Mouse (Mus musculus) kidney, adult 11 months (tissue): ENCODE measurements at regions not wholly inside any gene's neighbourhood (a gene's known extent, or its start where the extent isn't known, plus 50 kb on each side); places are given as distances from the start of the nearest gene placed in this dataset.

ENCODE experiments used
- DNase-seq: peaks from one replicate; pipeline ENCODE4 v3.0.0; 2022

DNA sequence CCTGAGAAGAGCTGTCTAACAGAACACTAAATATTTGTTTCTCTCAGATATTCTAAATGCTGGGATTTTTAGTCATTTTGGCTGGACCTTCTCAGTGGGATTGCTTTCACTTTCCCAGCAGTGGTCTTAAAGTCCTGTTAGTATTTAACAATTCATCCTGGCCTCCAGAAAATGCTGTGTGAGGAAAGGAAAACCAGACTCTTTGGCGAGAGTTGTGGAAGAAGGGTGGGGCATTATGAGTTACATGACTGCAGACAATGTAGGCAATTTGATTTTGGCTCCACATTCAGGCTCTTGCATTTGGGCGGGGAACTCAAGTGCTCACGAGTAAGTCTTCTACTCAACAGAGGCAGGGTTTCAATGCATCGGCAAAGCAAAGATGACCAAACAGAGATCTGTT is 406.1 kb upstream of the Gm765 start:
- DNase-seq = no peak

DNA sequence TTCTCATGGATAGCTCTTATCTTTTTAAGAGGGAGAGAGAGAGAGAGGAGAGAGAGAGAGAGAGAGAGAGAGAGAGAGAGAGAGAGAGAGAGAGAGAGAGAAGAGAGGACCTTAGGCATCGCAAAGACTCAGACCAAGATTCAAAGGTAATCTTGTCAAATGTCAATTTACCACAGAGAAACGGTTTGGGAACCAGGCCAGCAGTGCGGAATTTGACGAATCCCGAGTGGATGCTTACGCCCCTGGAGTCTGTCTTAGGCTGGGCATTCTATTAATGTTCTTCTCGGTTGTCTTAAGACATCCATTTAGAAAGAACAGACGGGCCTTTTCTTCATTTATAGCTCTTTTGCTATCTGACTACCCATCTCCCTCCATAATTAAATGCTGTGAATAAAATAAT is 404.4 kb upstream of the Gm765 start:
- DNase-seq = no peak

DNA sequence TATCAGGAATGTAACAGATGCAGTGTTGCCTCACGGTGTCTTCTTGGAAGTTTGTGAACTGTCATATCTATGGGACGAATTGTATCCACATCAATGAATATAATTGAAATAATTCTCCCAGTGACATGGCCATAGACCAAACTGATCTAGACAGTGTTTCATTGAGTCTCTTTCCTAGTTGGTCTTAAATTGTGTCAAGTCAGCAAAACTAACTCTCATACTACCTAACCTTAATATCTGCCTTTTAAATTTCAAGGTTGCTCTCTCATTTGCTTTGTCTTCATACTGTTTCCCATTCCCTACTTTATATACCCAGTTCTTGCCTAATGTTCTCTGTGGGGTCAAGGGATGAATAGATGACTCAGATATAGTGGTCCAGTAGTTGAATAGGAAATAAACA is 397.9 kb upstream of the Gm765 start:
- no peak for DNase-seq

DNA sequence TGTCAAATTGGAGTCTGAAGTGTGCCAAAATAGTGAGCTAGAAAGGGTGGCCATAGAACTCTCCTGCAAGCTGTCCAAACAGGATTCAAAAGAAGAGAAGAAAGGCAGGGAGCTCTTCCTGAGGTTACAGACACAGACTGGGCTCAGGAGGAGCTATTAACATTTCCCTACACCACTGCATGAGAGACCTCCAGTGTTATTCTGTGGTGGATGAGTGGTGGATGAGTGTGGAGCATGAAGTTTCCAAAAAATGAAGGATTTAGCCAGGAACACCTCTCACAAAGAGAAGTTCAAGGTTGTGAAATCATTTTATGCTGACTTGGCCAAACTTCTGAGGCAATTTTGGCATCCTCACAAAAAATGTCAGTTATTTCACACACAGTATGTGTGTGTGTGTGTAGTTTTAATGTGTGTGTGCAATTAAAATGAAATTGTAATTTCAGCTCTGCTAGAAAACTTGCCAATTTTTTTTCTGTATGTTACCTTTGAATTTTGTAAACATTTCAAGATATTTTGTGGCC is 388.5 kb upstream of the Gm765 start:
- DNase-seq = no peak

DNA sequence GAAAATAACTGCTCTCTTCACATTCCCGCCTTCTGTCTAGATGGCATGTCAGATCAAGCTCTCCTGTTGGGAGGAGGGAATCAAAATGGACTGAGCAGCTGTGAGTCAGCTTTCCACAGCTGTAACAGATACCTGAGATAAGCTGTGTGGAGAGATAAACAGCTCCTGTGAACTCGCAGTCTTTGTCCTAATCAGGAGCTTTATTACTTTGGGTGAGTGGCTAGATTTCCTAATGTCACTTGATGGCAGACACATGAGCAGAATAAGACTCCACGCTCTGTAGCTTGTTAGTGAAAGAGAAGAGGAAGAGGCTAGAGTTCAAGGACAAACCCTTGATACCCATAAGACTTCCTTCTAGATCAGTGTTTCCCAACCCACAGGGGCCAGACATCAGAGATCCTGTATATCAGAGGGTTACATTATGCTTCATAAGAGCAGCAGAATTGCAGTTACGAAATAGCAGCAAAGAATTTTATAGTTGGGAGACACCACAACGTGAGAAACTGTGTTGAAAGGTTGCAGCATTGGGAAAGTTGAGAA is 384.1 kb upstream of the Gm765 start:
- DNase-seq = no peak

DNA sequence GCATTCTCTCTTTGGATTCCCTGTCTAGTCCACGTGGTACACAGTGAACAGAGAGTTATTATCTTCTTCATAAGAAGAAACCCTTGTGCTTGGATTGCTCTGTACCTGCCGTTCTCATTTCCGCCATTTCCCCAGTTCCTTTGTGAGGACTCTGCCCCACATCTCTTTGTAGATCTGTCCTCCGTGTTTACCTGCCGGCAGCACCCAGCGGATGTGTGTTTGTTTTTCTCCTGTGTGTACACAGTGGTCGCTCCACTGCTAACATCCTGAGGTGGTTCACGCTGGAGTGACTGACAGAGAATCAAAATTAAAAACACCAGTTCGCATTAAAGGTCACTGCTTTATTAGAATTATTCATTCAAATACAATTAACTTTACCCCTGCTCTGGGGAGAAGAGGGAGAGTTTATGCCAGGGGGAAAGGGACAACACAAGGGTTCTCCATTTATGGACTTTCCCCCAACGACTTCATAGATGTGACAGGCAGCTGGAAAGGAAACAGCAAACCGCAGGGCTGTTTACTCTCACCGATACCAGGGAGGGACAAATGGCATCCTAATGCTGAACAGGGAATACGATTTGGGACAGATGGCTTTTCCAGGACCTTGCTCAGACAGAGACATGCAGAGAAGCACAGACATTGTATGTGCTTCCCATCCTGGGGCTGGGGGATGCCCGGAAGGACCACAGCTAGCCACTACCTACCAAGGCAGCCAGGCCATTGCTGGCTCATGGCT is 362.5 kb upstream of the Gm765 start:
- no peak for DNase-seq

DNA sequence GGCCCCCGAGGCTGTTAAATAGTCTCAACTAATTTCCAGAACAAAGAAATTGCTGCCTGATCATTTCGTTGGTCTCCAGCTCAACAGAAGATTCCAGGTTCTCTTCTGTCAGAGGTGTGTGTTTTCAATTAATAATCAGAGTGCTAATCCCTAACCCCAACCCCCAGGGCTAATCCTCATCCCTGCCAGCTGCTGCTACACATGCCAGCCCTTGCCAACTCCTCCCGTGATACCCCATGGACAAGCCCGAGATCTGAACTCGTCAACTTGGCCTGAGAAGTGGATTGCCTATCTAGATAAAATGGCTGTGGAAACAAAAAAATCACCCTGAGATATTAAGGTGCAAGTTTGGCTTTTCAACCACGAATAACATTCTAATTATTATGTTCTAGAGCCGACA is 355.0 kb upstream of the Gm765 start:
- no peak for DNase-seq

DNA sequence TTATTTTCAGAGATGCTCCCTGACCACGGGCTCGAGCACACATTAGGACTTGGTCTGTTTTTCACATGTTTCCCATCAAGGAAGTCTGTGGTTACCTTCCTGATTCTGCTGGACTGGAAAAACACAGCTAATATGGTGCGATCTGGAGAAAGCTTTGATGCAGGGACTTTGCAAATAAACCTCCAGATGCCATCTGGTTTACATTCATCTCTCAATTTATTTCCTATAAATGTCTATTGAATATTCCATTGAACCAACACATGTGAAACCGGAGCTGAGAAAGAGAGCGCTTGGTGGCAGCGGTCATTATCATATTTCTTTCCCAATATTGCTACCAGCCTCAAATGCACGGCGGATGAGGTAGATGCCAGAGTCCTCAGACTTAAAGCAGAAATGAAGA is 350.9 kb upstream of the Gm765 start:
- no peak for DNase-seq

DNA sequence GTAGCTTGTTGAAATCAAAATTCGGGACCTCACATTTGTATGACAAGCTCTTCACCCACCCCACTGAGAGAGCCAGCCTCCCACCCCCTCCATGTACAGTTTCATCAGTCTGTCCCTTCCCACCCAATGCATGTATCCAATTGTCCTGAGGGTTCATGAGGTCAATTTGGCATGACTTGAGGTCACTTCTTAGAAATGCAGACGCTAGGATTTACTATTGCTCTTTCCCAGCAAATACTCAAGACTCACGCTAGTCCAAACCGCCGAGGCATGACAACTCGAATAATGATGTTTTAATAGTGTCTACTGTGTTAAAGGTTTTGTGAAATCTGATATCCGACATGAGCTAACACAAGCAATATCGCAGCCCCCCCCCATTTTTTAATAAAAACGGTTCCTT is 347.6 kb upstream of the Gm765 start:
- no peak for DNase-seq

DNA sequence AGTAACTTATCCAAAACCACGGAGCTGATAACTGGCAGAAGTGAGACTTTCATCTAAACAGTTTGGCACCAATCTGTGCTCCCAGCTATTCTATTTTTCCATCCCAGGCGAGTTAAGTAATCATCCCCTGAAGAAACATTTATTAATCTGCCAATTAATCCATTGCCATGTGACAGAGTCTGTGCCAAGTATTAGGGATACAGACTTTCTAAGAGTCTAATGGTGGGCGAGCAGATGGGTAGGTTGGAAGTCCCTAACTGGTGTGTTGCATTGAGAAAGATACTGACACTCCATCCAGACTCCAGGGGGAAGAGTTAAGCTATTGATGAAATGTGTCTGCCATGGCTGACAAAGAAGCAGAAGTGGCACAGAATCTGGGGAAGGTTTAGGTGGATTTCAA is 346.8 kb upstream of the Gm765 start:
- no peak for DNase-seq

DNA sequence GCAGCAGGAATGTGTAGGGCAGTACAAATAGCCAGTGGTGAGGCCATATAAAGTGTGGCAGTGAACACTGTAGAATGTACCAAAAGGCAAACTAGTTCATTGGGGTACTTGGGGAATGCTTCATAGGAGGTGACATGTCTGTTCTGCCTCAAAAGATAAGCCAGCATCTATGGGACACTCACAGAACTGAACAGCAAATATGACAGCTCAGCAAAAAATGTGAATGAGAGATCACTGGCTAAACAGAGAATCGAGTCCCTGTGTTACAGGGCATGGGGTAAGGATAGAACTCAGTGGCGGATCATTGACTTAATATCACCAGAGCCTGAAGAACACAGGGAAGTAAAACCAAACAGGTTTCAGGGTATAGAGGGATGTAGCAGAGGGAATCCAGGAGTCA is 346.1 kb upstream of the Gm765 start:
- DNase-seq = no peak

DNA sequence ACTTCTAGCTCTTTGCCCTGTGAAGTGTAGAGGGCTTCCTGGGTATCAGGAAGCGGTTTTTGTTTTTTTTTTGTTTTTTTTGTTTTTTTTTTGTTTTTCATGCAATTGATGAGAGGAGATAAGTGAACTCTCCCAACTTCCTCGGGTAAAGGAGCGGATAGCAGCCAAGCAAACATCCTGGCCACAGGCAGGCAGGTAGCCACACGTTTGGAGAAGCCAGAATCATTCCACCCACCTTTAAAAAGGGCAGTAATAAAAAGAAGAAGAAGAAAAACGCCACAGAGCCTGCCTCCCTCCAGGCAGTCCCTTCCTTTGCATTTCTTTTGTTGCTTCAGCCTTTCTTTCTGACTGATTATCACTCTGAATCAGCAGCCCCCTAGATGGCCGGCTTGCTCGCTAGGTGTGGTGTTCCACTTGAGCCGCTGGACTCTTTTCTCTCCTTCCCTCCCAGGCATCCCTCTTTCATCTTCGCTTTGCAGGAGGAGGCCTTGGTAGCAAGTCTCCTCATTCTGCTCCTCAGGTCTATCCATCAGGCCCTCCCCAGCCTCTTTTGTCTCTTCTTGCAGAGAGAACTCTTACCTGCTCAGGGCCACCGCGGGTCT is 323.9 kb upstream of the Gm765 start:
- no peak for DNase-seq

DNA sequence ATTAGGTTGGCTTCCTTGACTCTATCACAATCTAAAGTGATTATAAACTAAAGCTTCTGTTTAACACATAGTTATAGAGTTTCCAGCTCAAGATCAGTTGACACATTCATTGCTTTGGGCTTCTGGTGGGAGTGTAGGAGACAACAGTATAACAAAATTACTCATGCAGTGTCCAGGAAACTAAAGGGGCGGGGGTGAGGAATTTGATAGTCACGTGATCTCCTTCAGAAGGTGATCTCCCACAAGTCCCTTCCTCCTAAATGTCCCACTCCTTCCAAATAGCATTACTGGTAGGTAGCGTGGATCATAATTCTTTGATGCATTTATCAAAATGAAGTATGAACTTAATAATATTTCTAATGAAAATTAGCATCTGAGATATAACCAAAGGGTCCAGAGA is 309.3 kb upstream of the Gm765 start:
- DNase-seq = no peak

DNA sequence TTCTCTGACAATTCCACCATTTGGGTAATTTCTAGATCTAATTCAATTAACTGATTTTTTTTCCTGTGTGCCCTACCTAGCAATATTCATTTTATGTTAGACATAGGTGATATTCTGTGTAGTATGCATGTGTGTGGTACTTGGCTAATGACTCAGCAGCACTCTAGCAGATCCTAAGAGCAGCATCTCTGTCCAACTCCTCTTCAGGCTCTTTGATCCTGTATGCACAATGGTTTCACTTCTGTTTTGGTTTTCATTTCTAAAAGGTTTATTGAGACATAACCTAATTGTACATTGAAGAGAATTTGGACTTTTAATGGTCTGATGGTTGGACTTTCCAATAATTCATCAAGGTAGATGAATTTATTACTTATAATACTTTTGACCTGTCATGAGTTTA is 308.8 kb upstream of the Gm765 start:
- no peak for DNase-seq

DNA sequence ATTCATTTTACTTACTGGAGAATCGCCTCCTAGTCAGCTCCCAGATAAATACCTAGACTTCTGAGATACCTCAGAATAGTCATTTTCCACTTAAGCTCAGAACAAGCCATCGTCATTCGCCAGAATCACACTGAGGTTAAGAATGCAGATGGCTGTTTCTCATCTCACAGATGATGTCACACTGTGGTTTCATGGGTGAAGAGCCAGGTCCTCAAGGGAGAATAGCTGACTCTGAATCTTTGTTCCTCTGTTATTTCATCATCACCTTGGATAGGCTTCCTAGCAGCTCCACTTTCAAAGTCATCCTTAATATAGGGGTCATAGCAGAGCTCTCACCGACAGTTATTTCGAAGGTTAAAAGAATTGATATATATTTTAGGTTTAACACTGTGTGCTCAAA is 297.8 kb upstream of the Gm765 start:
- DNase-seq = no peak

DNA sequence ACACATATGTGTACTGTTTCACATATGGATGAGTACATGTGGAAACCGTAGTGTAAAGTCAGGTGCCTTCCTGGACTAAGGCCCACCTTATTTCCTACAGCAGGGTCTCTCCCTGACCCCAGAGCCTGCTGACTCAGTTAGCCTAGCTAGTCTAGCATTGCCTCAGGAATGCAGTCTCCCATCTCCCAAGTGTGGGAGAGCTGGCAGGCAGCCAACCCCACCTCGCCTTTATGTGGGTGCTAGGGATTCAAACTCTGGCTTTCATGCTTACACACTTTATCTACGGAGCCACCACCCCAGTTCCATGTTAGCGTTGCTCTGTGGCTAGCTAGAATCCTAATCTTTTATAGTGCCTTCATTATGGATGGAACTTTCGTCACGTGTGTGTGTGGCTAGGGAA is 293.3 kb upstream of the Gm765 start:
- DNase-seq = no peak

DNA sequence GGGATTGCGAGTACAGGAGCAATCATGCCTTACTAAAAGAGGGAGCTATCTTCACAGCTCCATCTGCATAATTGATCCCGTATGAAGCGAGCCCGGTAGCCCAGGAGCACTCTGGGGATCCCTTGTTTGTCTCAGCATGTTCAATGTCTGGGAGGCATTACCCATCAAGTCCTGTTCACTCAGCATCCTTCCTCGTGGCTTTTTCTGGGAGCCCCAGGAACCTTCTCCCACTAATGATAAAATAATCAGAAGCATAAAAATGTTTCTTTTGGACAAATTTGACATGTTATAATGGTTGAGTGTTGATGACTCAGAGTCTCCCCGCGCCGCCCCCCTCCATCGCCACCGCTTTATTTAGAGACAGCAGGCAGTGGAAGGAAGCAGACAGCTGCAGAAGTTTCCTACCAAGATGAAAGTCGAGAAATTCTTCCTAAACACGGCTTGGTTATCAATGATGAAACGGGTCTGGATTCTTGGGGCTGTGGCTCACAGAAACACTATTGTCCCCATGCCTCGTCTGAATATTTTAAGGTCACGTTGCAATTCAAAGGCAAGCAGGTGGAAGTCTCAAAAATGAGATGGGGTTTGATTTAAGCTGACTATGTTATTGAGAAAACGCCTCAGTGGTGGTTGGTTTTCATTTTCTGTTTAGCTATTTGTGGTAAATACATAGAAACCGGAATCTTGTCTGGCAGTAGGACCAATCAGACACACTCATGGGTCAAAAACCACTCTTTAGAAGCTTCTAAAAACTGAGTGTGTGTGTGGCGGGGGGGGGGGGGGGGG is 289.9 kb upstream of the Gm765 start:
- DNase-seq = no peak

DNA sequence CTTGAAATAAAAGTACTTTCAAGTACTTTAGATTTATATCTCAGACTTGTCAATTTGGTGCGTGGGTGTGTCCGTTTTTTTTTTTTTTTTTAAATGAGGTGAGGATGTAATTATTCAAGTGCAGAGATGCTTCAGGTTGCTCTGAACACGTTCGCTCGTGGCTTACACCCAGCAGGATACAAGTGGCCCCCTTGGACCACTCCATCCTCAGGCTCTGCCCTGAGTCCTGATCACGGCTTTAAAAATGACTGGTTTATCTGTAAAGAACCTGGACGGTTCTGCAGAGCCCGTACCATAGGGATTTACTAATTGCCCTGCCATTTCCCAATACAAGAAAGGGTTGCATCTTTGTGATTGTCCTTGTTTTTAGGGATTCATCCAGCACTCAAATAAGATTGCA is 288.7 kb upstream of the Gm765 start:
- DNase-seq = no peak

DNA sequence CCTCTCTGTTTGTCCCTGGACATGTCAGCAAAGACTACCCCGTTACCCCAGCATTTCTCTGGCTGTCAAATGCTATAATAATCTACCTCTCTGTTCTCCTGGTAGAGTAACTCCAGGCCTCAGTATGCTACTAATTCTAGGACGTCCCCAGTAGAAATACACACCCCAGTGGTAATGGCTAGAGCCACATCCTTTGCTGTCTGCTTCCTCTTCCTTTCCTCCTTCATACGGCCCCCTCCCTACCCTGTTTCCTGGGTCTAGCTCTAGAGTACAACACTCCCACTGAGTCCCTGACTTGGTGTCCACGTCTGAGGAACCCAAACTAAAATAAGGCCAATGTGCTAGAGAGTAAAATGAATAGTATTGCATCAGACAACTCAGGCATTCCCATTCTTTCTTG is 287.1 kb upstream of the Gm765 start:
- DNase-seq = no peak

DNA sequence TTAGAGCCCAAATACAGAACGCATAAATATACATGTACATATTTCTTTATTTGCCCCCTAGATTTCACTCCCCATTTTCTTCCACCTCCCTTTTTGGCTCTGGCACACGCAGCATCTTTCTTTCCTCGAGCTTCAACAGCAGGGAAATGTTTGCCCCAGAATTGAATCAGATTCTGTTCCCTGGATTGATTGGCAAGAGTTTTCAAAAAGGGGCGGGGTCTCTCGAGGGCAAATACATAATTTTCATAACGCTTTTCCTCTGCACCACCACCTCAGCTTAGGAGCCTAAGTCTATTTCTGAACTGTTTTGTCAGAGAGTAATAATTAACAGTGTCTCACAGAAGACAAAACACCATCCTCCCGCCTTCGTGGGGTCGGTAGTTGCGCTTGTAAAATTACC is 283.9 kb upstream of the Gm765 start:
- DNase-seq = no peak

DNA sequence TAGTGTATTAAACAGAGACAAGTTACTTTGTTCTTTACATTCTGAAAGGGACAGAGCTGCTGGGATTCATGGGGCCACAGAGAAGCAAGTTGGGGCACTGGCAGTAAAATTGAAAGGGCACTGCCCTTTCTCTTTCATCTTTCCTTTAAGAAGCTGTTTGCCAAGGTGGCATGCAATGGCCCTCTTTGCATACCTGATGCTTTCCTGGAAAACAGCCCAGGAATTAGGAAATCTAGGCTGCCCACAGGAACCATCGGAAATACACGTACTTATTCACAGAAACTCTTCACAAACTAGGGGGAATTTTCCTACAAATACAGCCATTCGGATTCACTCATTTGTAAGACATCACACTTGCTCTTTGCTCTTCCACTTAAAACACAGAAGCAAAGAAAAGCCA is 278.3 kb upstream of the Gm765 start:
- no peak for DNase-seq

DNA sequence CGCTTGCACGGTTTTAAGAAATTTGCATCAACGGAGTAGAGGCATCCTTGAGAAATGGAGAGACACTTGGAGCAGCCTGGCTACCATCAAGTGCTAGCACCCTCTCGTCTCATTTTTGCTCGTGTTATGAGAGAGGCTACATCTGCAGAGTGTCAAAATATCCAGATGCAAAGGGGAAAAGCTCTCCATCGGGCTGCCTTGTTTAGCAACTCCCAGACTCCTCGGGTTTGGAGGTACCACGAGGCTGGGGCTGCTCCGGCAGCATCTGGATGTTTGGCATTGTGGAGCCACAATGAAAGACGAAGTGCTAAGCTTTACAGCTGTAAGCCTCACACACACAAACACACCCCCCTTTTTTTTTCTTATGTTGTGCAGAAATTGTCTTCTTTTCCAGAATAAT is 270.5 kb upstream of the Gm765 start:
- no peak for DNase-seq

DNA sequence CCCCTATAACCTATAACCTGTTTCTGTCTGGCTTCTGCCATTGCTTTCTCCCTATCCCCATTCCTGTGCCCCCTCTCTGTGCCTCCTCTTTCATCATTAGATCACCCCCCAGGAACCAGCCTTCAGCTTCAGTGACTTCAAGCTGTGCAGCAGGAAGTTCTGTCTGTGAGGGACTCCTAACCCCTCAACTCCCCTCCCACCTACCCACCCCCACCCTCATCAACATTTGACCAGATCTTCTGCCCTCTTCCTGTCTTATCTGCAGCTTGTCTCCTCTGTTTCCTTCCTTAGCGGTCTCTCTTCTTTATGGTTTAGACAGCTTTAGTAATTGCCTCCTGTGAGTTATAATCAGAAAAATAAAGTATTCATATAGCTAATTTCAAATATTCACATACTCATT is 266.6 kb upstream of the Gm765 start:
- DNase-seq = no peak

DNA sequence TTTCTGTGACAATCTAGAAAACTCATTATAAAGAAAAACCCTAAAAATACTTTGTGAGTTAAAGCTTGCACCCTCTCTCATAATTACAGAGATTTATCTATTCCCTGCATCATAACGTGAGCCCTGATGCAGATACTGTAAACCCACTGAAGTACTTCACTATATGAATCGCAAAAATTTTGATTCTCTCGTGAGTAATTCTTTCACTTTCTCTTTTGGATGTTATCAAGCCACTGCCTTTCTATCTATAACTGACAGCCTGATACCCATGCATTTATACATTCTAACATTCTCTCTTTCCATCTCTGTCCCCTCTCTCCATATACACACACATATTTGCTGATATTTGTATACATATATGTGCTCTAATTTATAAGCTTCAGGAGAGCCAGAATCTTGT is 264.1 kb upstream of the Gm765 start:
- DNase-seq = no peak
